Mouse (Mus musculus) urinary bladder, postnatal 25 days (tissue): ENCODE measurements around the gene Atg101.

Source experiments
- DNase-seq: peaks from one replicate; pipeline ENCODE4 v3.0.0; 2022; ENCODE audit warnings: low spot score

Gene Atg101

DNA sequence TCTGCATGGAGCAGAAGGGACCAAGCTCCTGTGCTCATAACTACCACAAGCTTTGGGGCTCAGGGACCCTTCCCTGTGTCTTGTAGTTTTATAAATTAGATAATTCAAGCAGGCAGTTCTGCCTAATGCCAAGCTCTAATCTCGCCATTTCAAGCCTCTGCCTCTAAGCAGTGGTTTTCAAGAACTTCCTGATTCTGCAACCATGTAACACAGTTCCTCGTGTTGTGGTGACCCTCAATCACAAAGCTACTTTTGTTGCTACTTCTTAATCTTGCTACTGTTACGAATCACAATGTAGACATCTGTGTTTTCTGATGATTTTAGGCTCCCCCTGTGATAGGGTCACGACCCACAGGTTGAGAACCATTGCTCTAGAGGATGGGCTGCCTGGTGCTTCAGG lies 49.6 kb downstream of the Atg101 start:
- DNase-seq = no peak

DNA sequence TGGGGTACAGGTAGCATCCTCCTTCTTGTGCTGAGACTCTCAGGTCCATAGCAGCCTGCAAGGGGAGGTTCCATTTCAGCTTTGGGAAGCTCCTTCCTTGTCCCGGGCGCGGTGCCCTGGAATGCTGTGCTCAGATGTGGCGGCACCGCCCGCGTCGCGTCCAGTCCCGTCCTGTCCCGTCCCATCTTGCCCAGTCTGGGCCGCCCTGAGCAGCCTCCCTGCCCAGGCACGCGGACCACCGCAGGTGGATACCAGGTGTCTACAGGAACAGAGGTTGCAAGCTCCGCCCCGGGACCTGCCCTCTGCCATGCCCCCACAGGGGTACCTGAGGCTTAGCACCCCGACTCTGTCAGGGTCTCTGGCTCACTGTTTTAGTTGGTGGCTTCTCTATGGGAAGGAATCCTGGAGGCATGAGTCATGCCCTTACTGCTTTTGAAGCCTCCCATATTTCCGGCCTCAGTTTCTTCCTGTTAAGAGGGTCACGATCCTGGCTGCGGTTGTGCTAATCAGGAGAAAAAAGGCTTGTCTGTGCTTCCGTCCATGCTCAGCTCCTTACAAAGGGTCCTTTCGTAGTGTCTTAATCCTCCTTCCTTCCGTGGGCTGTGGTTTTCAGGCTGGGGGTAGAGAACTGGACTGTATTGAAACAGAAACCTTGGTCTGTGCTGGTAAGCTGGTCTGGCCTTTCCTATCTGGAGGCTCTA lies 52.6 kb downstream of the Atg101 start:
- DNase-seq = peak; percentile 80

DNA sequence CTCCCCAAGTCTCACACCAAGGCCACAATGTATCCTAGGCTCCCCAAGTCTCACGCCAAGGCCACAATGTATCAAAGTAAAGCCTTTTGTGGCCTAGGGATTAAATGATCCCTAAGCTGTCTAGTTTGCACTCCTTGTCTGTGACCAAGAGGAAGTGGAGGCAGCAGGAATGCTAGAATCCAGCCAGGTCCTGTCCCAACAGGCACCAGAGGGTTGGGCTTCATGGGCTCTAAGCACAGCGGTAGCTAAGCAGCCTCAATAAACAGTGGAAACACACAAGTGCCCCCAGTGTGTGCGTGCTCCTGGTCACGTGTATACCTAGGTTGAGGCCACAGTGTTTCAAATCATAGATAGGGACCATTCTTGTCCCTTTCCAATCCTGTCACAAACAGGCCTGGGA lies 54.3 kb downstream of the Atg101 start:
- DNase-seq = no peak

DNA sequence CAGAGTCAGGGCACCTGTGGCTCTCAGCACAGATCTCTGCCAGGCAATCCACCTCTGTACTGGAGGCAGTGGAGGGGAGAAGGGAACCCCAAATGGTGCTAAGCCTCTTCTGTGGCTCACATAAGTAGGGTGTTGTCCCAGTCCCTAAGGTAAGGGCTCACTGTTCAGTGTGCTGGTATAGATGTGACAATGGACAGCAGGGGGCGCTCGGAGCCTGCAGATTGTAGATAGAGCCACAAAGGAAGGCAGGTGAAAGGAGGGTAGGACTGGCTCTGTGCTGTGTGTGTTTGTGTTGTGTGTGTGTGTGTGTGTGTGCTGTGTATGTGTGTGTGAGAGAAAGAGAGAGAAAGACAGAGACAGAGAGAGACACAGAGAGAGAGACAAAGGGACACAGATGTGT lies 55.5 kb downstream of the Atg101 start:
- DNase-seq = peak; percentile 91
